Comparison of ENCODE assay signal across 21 mouse cellular contexts in the genomic region with DNA sequence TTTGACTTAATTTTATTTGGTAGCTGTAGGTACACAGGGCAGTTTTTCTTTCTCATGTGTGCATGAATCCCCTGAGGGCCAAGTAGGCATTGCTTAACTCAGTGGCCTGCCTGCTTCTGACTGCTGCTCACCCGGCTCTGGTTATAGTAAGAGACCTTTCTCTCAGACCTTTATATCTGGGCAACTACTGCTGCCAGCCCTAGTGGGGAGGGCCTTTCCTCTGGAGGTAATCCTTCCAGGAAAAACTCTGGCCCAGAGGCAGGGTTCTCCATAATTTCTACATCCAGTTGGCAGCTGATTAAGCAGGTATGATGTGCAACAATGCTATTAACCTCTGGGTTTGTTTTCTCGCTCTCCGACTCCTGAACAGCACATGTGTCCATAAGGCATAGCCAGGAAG. TPM values are rescaled to one million over a fixed set of nuclear protein-coding genes. Genes with fewer than 3 reads are reported as not detected.
"Had no signal": no experiment of that assay in that cellular context is flagged by ENCODE, and none has a peak within 500 bp of the region (broad histone marks: within the 10 kb centered on the region; RNA-seq: fewer than 3 reads in every experiment).

No protein-coding gene starts in this region.

- DNase-seq: lung, adult 2 months; lung, postnatal 14 days; lung, postnatal 36 days; right cerebral cortex, postnatal 14 days; thymus, adult 2 months; thymus, postnatal 36 days had no signal

- H3K4me3 ChIP-seq: lung, embryonic 15.5 days; megakaryocyte, embryonic 14.5 days; midbrain, embryonic 13.5 days; midbrain, embryonic 15.5 days; neural tube, embryonic 12.5 days; stomach, embryonic 15.5 days had no signal

- H3K4me1 ChIP-seq: midbrain, embryonic 15.5 days; neural tube, embryonic 12.5 days; stomach, embryonic 15.5 days had no signal

- H3K4me2 ChIP-seq: lung, embryonic 15.5 days; midbrain, embryonic 11.5 days; midbrain, embryonic 13.5 days; midbrain, embryonic 15.5 days; neural tube, embryonic 12.5 days; stomach, embryonic 15.5 days had no signal

- H3K9ac ChIP-seq: lung, embryonic 15.5 days; midbrain, embryonic 13.5 days; midbrain, embryonic 15.5 days; neural tube, embryonic 12.5 days; stomach, embryonic 15.5 days had no signal

- H3K27ac ChIP-seq: lung, embryonic 15.5 days; macrophage; midbrain, embryonic 13.5 days; midbrain, embryonic 15.5 days; neural tube, embryonic 12.5 days; stomach, embryonic 15.5 days; stomach, postnatal 0 days had no signal

- H3K27me3 ChIP-seq: lung, embryonic 15.5 days; megakaryocyte, embryonic 14.5 days; midbrain, embryonic 13.5 days; midbrain, embryonic 15.5 days; neural tube, embryonic 12.5 days; stomach, embryonic 15.5 days had no signal

- ATAC-seq: lung, postnatal 0 days; midbrain, embryonic 13.5 days; midbrain, embryonic 15.5 days had no signal

- H3K9me3 ChIP-seq: lung, embryonic 15.5 days; megakaryocyte, embryonic 14.5 days; midbrain, embryonic 13.5 days; midbrain, embryonic 15.5 days; neural tube, embryonic 12.5 days; stomach, embryonic 15.5 days had no signal

RNA-seq across cellular contexts. Expression of gene Ankrd53, which starts 40.4 kb away (rescaled TPM):
- total RNA-seq: megakaryocyte progenitor cell, adult 5-6 weeks; midbrain, postnatal 0 days; monocyte, adult 5-6 weeks; neutrophil, adult 5-6 weeks had no signal
- polyA plus RNA-seq: lung, adult 2 months; lung, embryonic 15.5 days; macrophage; midbrain, embryonic 11.5 days; spleen, adult 2 months; stomach, embryonic 15.5 days; stomach, postnatal 0 days had no signal
